Mouse (Mus musculus) megakaryocyte-erythroid progenitor cell, adult 5-6 weeks (primary cell): ENCODE data around the gene Eml2. TPM values are rescaled to one million over a fixed set of nuclear protein-coding genes. Genes with fewer than 3 reads are reported as not detected.

Source experiments
- ATAC-seq: replicated peaks from 2 replicates; pipeline ENCODE4 v1.8.0; 2016; ENCODE audit warnings: mild to moderate bottlenecking, inconsistent platforms; ENCODE audit not compliant: severe bottlenecking, poor library complexity, low FRiP score, low TSS enrichment
- total RNA-seq, 2 experiments: library from RNA; stranded (forward) in 1 of 2; stranded (reverse) in 1 of 2; fragments of 200-1000, 215-1000 nt in 1 of 2; fragments of >200 nt in 1 of 2; fragmentation: Nextera tagmentation in 1 of 2; gene quantifications; 2 replicates each; pipeline ENCODE4 v1.2.3; 2014 to 2017

Gene Eml2
- total RNA-seq, 2 experiments from 2014 or later: 4.8 to 6.6 TPM

DNA sequence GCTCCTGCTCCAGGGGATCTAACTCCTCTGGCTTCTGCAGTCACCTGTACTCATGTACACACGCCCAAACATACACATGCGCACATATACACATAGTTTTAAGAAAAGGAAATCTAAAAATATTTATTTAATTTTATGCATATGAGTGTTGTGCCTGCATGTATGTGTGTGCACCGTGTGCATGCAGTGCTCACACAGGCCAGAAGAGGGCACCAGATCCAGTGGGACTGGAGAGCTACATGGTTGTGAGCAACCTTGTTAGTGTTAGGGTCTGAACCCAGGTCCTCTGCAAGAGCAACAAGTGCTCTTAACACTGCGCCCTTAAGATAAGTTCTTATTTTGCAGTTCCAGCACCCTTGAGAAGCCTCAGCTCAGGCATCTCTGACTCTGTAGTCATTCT lies 18.5 kb downstream of the Eml2 start:
- no peak for ATAC-seq

- no peak for ATAC-seq
Measured at GRCm38 (mm10) chr7:19196676-19197075, 20.5 kb downstream of the Eml2 start.

GRCm38 (mm10) chr7:19197985-19198384 lies 21.8 kb downstream of the Eml2 start:
- ATAC-seq: 0 out of 2 replicates have a peak, but pooled peaks have one; percentile 58

- no peak for ATAC-seq
Measured at GRCm38 (mm10) chr7:19201660-19202059, 25.4 kb downstream of the Eml2 start.

DNA sequence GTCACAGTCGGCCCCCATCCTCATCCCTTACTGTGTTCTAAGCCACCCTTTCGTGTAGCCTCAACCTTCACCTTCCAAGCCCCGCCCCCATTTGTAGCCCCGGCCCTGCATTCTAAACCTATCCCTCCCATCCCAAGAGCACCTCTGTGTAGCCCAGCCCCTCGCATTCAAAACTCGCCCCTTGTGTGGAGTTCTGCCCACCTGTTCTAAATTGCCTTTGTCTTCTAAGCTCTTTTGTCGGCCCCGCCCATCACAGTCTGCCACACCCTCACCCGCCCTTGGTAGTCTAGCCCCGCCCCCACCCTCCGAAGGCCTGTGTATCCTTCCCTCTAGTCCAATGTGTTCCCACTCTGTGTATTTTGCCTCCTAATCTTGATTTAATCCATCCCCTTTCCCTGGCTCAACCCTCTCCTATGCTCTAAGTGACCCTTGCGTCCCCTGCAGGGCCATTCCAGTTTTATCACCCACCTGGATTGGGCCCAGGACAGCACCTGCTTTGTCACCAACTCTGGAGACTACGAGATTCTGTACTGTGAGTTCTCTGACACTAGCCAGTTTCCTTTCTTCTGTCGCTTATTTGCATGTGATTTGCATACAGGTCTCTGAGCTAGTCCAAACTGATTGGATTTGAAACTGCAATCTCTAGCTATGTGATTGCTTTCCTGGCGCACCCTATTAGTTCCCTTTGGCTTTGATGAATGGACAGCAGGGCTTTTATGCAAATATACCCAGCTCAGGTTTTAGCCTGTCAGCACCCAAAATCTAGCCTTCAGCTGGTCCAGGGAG lies 26.0 kb downstream of the Eml2 start:
- ATAC-seq: no peak; the same call in 1 of the 2 replicates

- no peak for ATAC-seq
Measured at GRCm38 (mm10) chr7:19208201-19208910, 32.1 kb downstream of the Eml2 start.

GRCm38 (mm10) chr7:19208944-19209472 lies 32.8 kb downstream of the Eml2 start:
- no peak for ATAC-seq

- no peak for ATAC-seq
Measured at GRCm38 (mm10) chr7:19209494-19209893, 33.3 kb downstream of the Eml2 start.

DNA sequence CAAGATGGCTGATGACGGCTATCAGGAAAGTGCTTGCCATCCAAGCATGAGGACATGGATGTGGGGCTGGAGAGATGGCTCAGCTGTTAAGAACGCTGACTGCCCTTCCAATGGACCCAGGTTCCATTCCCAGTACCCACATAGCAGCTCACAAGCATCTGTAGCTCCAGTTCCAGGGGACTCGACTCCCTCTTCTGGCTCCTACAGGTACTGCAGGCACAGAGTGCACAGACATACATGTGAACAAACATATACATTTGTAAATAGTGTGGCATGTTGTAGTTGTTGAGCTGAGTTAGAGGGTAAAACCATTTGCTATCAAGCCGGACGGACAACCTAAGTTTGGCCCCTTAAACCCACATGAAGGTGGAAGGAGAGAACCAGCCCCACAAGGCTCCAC lies 33.8 kb downstream of the Eml2 start:
- no peak for ATAC-seq

GRCm38 (mm10) chr7:19211041-19211675 lies 34.9 kb downstream of the Eml2 start:
- ATAC-seq: no peak

DNA sequence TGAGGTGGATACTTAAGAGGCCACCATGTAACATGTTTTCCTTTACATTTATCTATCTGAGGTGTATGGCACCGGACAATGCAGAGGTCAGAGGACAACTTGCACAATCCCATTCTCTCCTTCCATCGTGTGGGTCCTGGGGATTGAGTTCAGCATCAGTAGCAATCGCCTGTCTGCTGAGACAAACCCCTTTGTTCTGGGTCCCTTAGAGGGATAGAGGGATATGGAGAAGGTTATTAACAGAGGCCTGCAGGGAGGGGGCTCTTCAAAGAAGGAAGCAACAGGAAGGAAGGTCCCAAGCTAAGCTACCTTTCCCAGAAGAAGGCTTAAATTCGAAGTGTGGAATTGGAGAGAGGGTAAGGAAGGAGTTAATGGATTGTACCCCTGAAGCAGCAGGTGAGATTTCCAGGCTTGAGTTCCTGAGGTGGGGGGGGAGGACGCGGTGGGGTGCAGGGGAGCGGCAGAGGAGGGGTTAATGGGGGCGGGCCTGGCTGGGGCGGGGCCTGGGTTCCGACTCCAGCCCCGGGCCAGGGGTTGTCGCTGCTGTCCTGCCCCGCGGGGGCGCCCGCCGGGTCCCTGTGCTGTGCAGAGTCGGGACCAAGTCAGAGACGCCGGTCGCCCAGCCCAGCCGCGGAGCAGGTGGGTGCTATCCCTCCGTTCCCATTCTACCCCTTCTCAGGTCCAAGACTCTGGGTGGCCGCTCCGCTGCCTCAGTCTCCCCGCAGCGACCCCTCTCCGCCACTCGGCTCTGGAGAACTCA lies 36.0 kb downstream of the Eml2 start, which contains the start of gene Gpr4:
Gene Gpr4 (plus strand): TSS at position 543 of the 760 bp plus-strand sequence.
- peak; percentile 38; the same call in 1 of the 2 replicates for ATAC-seq

DNA sequence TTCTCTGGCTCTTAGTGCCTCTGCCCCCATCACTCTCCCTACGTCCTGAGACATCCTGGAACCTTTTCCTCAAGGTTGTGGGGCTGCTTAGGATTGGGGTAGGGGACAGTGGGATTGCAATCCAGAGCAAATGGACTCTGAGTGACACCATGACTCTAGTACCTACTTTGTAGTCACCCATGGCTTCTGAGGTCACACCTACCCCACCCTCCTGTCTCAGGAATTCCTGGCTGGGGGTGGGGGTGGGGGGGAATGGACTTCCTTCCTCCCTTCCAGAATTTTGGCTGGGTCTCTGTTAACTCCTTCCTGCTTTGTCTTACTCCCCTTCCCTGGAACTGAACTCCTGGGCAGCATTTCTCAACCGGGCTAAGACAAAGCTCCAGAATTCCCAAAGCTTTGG lies 37.2 kb downstream of the Eml2 start:
- no peak for ATAC-seq

- no peak for ATAC-seq
Measured at GRCm38 (mm10) chr7:19214369-19214768, 38.1 kb downstream of the Eml2 start.

DNA sequence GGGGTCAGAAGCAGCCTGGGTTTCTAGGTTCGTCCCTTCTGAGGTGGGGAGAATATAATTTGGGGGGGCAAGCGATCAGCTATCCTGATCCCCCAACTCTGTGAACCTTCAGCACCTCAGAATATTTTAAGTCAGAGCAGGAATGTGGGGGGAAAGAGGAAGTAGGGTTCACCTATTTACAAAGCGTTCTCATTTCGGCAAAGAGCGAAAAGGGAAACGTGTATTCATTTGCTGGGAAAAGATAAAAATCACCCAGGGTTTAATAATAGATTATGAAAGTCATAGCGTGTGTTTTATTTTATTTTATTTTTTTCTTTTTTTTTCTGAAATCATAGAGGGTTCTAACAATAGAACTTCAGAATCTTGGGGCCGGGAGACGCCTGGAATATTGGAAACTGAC lies 38.7 kb downstream of the Eml2 start:
- no peak for ATAC-seq

DNA sequence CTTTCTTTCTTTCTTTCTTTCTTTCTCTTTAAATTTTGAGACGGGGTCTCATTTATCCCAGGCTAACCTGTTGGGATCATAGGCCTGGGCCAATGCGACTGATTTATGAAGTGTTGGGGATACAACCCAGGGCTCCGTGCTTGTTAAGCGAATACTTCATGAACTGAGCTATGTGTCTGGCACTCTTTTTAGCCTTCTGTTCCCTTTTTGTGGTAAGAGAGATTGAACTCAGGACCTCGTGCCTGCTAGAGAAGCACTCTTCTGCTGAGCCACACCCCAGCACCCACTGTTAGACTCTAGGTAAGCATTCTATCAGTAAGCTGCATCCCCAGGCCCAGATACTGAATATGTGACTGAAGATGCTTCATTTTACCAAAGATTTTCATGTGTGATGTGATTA lies 41.3 kb downstream of the Eml2 start:
- ATAC-seq: no peak

DNA sequence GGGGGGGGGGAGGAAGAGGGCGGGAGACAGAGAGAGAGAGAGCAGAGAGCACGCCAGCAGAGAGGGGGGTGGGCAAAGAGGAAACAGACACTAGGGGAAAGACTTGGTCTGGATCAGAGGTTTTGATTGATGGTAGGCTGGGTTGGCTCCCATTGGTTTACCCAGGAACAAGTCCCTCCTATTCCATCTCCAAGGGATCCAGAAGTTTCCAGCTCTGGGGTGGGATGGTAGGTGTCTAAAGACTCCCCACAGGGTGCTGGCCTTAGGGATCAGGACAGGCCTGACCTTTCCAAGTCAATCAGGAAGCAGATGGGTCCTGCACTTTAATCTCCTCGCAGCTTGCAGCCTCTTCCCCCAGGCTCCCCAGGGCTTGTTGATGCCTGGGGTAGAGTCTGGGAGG lies 41.7 kb downstream of the Eml2 start:
- ATAC-seq: no peak

DNA sequence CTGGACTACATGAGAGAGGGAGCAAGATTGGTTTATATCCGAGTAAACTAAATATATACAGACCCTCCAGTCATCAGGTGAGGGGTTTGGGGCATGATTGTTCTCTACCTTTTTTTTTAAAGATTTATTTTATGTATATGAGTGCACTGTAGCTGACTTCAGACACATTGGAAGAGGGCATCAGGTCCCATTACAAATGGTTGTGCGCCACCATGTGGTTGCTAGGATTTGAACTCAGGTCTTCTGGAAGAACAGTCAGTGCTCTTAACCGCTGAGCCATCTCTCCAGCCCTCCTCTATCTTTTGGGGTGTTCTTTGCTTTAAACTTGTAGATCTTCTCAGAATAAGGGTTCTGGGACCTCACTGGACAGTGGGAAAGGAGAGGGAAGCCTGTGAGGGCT lies 43.8 kb downstream of the Eml2 start:
- ATAC-seq: no peak

- ATAC-seq: no peak
Measured at GRCm38 (mm10) chr7:19222189-19222588, 46.0 kb downstream of the Eml2 start.

DNA sequence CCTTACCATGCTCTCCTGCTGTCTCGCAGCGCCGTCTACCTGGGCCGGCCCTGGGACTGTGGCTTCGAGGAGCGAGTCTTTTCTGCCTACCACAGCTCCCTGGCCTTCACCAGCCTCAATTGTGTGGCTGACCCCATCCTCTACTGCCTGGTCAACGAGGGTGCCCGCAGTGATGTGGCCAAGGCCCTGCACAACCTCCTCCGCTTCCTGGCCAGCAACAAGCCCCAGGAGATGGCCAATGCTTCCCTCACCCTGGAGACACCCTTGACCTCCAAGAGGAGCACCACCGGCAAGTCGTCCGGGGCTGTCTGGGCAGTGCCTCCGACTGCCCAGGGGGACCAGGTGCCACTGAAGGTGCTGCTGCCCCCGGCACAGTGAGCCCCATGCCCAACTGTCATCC lies 46.7 kb downstream of the Eml2 start:
- no peak for ATAC-seq
